ENCODE assay signal across 10 mouse cellular contexts in the genomic region with DNA sequence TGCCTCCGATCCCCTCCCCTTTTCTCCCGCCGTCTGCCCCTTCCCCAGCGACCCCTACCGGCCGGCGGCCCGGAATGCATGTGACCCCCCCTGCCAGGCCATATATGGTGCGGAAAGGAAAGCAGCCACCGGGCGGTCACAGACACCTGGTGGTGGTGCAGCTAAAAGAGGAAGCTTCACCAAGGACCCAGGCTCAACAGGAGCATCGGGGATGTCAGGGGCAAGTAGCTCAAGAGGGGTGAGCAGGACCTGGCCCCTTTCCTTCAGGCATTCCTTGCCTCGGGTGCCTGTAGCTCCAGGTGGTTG. TPM values are rescaled to one million over a fixed set of nuclear protein-coding genes. Genes with fewer than 3 reads are reported as not detected.
A peak's percentile ranks its signal among the peaks of the same experiment; 100 is the strongest.
DNase-seq lines count a peak whose midpoint lies in the region; ATAC-seq and TF ChIP-seq lines count a peak whose summit lies in the region.
"Not testable (repeated sequence)": the region's sequence is repeated elsewhere in the genome, so short reads cannot be mapped to it uniquely, and the experiment has no call there.
"Had no signal": no experiment of that assay in that cellular context is flagged by ENCODE, and none has a peak within 500 bp of the region (broad histone marks: within the 10 kb centered on the region; RNA-seq: fewer than 3 reads in every experiment).

No protein-coding gene starts in this region.

- H3K36me3 ChIP-seq in embryonic facial prominence, embryonic 15.5 days; heart, adult 2 months (ENCODE audit: control insufficient read depth, insufficient read depth, low read length); hindbrain, embryonic 14.5 days (replicated peaks; ENCODE audit: control insufficient read depth, insufficient read depth); liver, embryonic 12.5 days; midbrain, embryonic 15.5 days (replicated peaks); spleen, adult 2 months (ENCODE audit: control insufficient read depth, insufficient read depth, low read length): not testable (repeated sequence)

- DNase-seq in heart, adult 2 months: peak; percentile 2 to 14
- DNase-seq in hindbrain, embryonic 14.5 days (ENCODE audit: low spot score): not testable (repeated sequence)
- DNase-seq in kidney, postnatal 4 days: peak; percentile 3 to 25
- peak in 1 of 2 experiments; percentile 2 for DNase-seq in spleen, adult 2 months (ENCODE audit: low read depth in 1 of 2, low spot score in 2 of 2)
- DNase-seq in urinary bladder, postnatal 25 days (ENCODE audit: low spot score): peak; percentile 2

- whole genome bisulfite sequencing in embryonic facial prominence, embryonic 15.5 days: 2% methylated on average over 5 of the region's 13 CpGs
- 2% methylated on average over 7 of the region's 13 CpGs for WGBS in heart, adult 2 months
- WGBS in hindbrain, embryonic 14.5 days: 0% methylated on average over 3 of the region's 13 CpGs
- WGBS in liver, embryonic 12.5 days (ENCODE audit: insufficient replicate concordance): 2% methylated on average over 6 of the region's 13 CpGs
- 4% methylated on average over 6 of the region's 13 CpGs for WGBS in midbrain, embryonic 15.5 days
- WGBS in spleen, adult 2 months: 3% methylated on average over 4 of the region's 13 CpGs

- peak; percentile 11; the same call in 1 of the 2 replicates for TF ChIP-seq CTCF in heart, adult 2 months (IDR thresholded peaks at IDR 0.05)
- TF ChIP-seq CTCF in spleen, adult 2 months (IDR thresholded peaks at IDR 0.05; ENCODE audit: extremely low read depth, insufficient read depth, insufficient read length, insufficient replicate concordance): not testable (repeated sequence)

- not testable (repeated sequence) for ATAC-seq in embryonic facial prominence, embryonic 15.5 days (ENCODE audit: insufficient number of reproducible peaks, low FRiP score, low TSS enrichment, low read depth); hindbrain, embryonic 14.5 days (ENCODE audit: low FRiP score); liver, embryonic 12.5 days; midbrain, embryonic 15.5 days (replicated peaks)

- not testable (repeated sequence) for H3K9ac ChIP-seq in embryonic facial prominence, embryonic 15.5 days; heart, adult 2 months (ENCODE audit: low read depth, low read length); liver, embryonic 12.5 days; midbrain, embryonic 15.5 days
- H3K9ac ChIP-seq in hindbrain, embryonic 14.5 days: 0 out of 2 replicates have a peak overlapping the region, but pooled peaks have one; percentile 58

- TF ChIP-seq POLR2A in heart, adult 2 months (IDR thresholded peaks at IDR 0.05; ENCODE audit: insufficient read depth, low read depth, low read length); spleen, adult 2 months (IDR thresholded peaks at IDR 0.05; ENCODE audit: low read depth, low read length): not testable (repeated sequence)

- H3K4me3 ChIP-seq in embryonic facial prominence, embryonic 15.5 days (replicated peaks): peak overlapping the region; percentile 44
- not testable (repeated sequence) for H3K4me3 ChIP-seq in heart, adult 2 months
- peak overlapping the region; percentile 39 for H3K4me3 ChIP-seq in hindbrain, embryonic 14.5 days (replicated peaks; ENCODE audit: low read length)
- H3K4me3 ChIP-seq in liver, embryonic 12.5 days: peak overlapping the region; percentile 37; the same call in 1 of the 2 replicates
- H3K4me3 ChIP-seq in midbrain, embryonic 15.5 days: peak overlapping the region; percentile 46
- H3K4me3 ChIP-seq in spleen, adult 2 months (ENCODE audit: extremely low read depth, insufficient read depth, insufficient read length): peak overlapping the region; percentile 18; the same call in 1 of the 2 replicates

- not testable (repeated sequence) for H3K9me3 ChIP-seq in embryonic facial prominence, embryonic 15.5 days (replicated peaks); hindbrain, embryonic 14.5 days (ENCODE audit: control insufficient read depth, low read length); liver, embryonic 12.5 days (replicated peaks); midbrain, embryonic 15.5 days

- intact Hi-C loops in heart, adult 2 months (cut with DNase I): not testable (repeated sequence)

- H3K4me1 ChIP-seq in embryonic facial prominence, embryonic 15.5 days; heart, adult 2 months (ENCODE audit: control insufficient read depth, insufficient read depth, low read length); hindbrain, embryonic 14.5 days (replicated peaks; ENCODE audit: control insufficient read depth, insufficient read depth, low read length); liver, embryonic 12.5 days; midbrain, embryonic 15.5 days; spleen, adult 2 months (ENCODE audit: control insufficient read depth, insufficient read depth, insufficient read length): not testable (repeated sequence)

- peak overlapping the region; percentile 52 for H3K4me2 ChIP-seq in embryonic facial prominence, embryonic 15.5 days (replicated peaks)
- peak overlapping the region; percentile 39 for H3K4me2 ChIP-seq in hindbrain, embryonic 14.5 days (replicated peaks)
- peak overlapping the region; percentile 55 for H3K4me2 ChIP-seq in liver, embryonic 12.5 days
- peak overlapping the region; percentile 44 for H3K4me2 ChIP-seq in midbrain, embryonic 15.5 days

- H3K79me2 ChIP-seq in heart, adult 2 months (replicated peaks; ENCODE audit: control insufficient read depth, insufficient read depth, low read length): not testable (repeated sequence)

- not testable (repeated sequence) for TF ChIP-seq EP300 in heart, adult 2 months (IDR thresholded peaks at IDR 0.05; ENCODE audit: insufficient read depth, low read depth, low read length)

- not testable (repeated sequence) for H3K27ac ChIP-seq in embryonic facial prominence, embryonic 15.5 days (replicated peaks); heart, adult 2 months; hindbrain, embryonic 14.5 days; liver, embryonic 12.5 days; midbrain, embryonic 15.5 days; spleen, adult 2 months (ENCODE audit: insufficient read depth, low read length)

- H3K27me3 ChIP-seq in embryonic facial prominence, embryonic 15.5 days; heart, adult 2 months (ENCODE audit: control insufficient read depth, insufficient read depth, low read length); hindbrain, embryonic 14.5 days (ENCODE audit: control insufficient read depth, insufficient read depth, low read length); liver, embryonic 12.5 days (replicated peaks); midbrain, embryonic 15.5 days (replicated peaks); spleen, adult 2 months (ENCODE audit: control insufficient read depth, insufficient read depth, low read length): not testable (repeated sequence)

RNA-seq across cellular contexts. Expression of a gene that starts 15.1 kb away (rescaled TPM):
- polyA plus RNA-seq in embryonic facial prominence, embryonic 15.5 days (2015; fragmentation: Nextera tagmentation; extraction: Ambion mirVana): 3.0 and 3.2 TPM in 2 replicates
- under 1 TPM in 1 of 2 experiments, not detected in 1; 0.32 TPM for total RNA-seq in heart, adult 2 months (2021)
- 0.15 and 0.76 TPM in 2 replicates for polyA plus RNA-seq in heart, adult 2 months (2012; rRNA removed)
- 16.9 and 18.9 TPM in 2 replicates for polyA plus RNA-seq in hindbrain, embryonic 14.5 days (2014; fragmentation: Nextera tagmentation; extraction: Ambion mirVana)
- polyA plus RNA-seq in liver, embryonic 12.5 days (2016; fragmentation: Nextera tagmentation; extraction: Ambion mirVana): 0.38 and 0.56 TPM in 2 replicates
- polyA plus RNA-seq in midbrain, embryonic 15.5 days (2015; fragmentation: Nextera tagmentation; extraction: Ambion mirVana): 18.6 and 20.1 TPM in 2 replicates
- polyA plus RNA-seq in spleen, adult 2 months (2012; rRNA removed): 0.23 and 0.41 TPM in 2 replicates
- total RNA-seq: granulocyte monocyte progenitor cell, adult 5-6 weeks had no signal

RNA-seq across cellular contexts. Expression of a gene that starts 17.0 kb away (rescaled TPM):
- not detected in 2 replicates for polyA plus RNA-seq in embryonic facial prominence, embryonic 15.5 days (2015; fragmentation: Nextera tagmentation; extraction: Ambion mirVana)
- total RNA-seq in heart, adult 2 months (2021): not detected
- not detected in 2 replicates for polyA plus RNA-seq in heart, adult 2 months (2012; rRNA removed)
- not detected in 2 replicates for polyA plus RNA-seq in hindbrain, embryonic 14.5 days (2014; fragmentation: Nextera tagmentation; extraction: Ambion mirVana)
- polyA plus RNA-seq in liver, embryonic 12.5 days (2016; fragmentation: Nextera tagmentation; extraction: Ambion mirVana): not detected in 2 replicates
- polyA plus RNA-seq in midbrain, embryonic 15.5 days (2015; fragmentation: Nextera tagmentation; extraction: Ambion mirVana): not detected in 2 replicates
- not detected in 2 replicates for polyA plus RNA-seq in spleen, adult 2 months (2012; rRNA removed)
- total RNA-seq: granulocyte monocyte progenitor cell, adult 5-6 weeks had no signal
- polyA plus RNA-seq: thymus, postnatal 0 days had no signal

RNA-seq across cellular contexts. Expression of a gene that starts 37.1 kb away (rescaled TPM):
- not detected in 2 replicates for polyA plus RNA-seq in embryonic facial prominence, embryonic 15.5 days (2015; fragmentation: Nextera tagmentation; extraction: Ambion mirVana)
- not detected for total RNA-seq in heart, adult 2 months (2021)
- polyA plus RNA-seq in heart, adult 2 months (2012; rRNA removed): not detected in 2 replicates
- polyA plus RNA-seq in hindbrain, embryonic 14.5 days (2014; fragmentation: Nextera tagmentation; extraction: Ambion mirVana): 0.23 TPM in 1 of 2 replicates, not detected in the other
- polyA plus RNA-seq in liver, embryonic 12.5 days (2016; fragmentation: Nextera tagmentation; extraction: Ambion mirVana): not detected in 2 replicates
- not detected in 2 replicates for polyA plus RNA-seq in midbrain, embryonic 15.5 days (2015; fragmentation: Nextera tagmentation; extraction: Ambion mirVana)
- not detected in 2 replicates for polyA plus RNA-seq in spleen, adult 2 months (2012; rRNA removed)
- total RNA-seq: granulocyte monocyte progenitor cell, adult 5-6 weeks had no signal
- polyA plus RNA-seq: thymus, postnatal 0 days had no signal
